Mouse (Mus musculus) hindbrain, embryonic 11.5 days (tissue): ENCODE data around the gene Kdm2a. TPM values are rescaled to one million over a fixed set of nuclear protein-coding genes. Genes with fewer than 3 reads are reported as not detected.

Experiments
- ATAC-seq: fragments of 200-750 bp; cut with Nextera tagmentation; 2 replicates; pipeline ENCODE4 v1.8.0; 2017; ENCODE audit warnings: mild to moderate bottlenecking, moderate TSS enrichment, moderate library complexity; ENCODE audit not compliant: low FRiP score
- DNase-seq: peaks from one replicate; pipeline ENCODE4 v3.0.0-alpha.2; 2015; ENCODE audit warnings: low spot score
- H3K27ac ChIP-seq: fragments of 300-500 bp; sonication (generic); 2 replicates; pipeline ENCODE4 v1.5.1; 2014; ENCODE audit warnings: mild to moderate bottlenecking, low read depth, low read length
- H3K27me3 ChIP-seq: fragments of 300-500 bp; sonication (generic); 2 replicates; pipeline ENCODE4 v1.6.1; 2014; ENCODE audit warnings: mild to moderate bottlenecking, low read length, moderate library complexity, mixed read lengths; ENCODE audit not compliant: control insufficient read depth, insufficient read depth
- H3K36me3 ChIP-seq: fragments of 300-500 bp; sonication (generic); 2 replicates; pipeline ENCODE4 v1.6.1; 2014; ENCODE audit warnings: mild to moderate bottlenecking, low read length, moderate library complexity, mixed read lengths; ENCODE audit not compliant: control insufficient read depth, insufficient read depth
- H3K4me1 ChIP-seq: fragments of 300-500 bp; sonication (generic); replicated peaks from 2 replicates; pipeline ENCODE4 v1.6.1; 2014; ENCODE audit warnings: low read length, mixed read lengths; ENCODE audit not compliant: control insufficient read depth, insufficient read depth
- H3K4me2 ChIP-seq: fragments of 300-500 bp; sonication (generic); replicated peaks from 2 replicates; pipeline ENCODE4 v1.6.1; 2014; ENCODE audit warnings: mild to moderate bottlenecking, low read depth, low read length
- H3K4me3 ChIP-seq: fragments of 300-500 bp; sonication (generic); 2 replicates; pipeline ENCODE4 v1.5.1; 2014; ENCODE audit warnings: low read depth, low read length
- H3K9ac ChIP-seq: fragments of 300-500 bp; sonication (generic); 2 replicates; pipeline ENCODE4 v1.6.1; 2014; ENCODE audit warnings: low read depth, low read length
- H3K9me3 ChIP-seq: fragments of 300-500 bp; sonication (generic); 2 replicates; pipeline ENCODE4 v1.6.1; 2016; ENCODE audit warnings: low read length; ENCODE audit not compliant: control insufficient read depth
- WGBS: fragments of 180-500 bp; shearing (Covaris S2); extraction: QIAGEN DNeasy Blood & Tissue Kit; methylation state at CpG from one replicate; pipeline ENCODE4 v1.1.7; 2014; 5-methylcytosine and 5-hydroxymethylcytosine counted together
- polyA plus RNA-seq: library from polyadenylated mRNA; unstranded; fragments of >200 nt; fragmentation: Nextera tagmentation; extraction: Ambion mirVana; gene quantifications from 2 replicates; pipeline ENCODE4 v1.2.1, GENCODE M21; 2014

The Kdm2a gene
- polyA plus RNA-seq, 1 experiment from 2014 or later: 44.0 TPM

DNA sequence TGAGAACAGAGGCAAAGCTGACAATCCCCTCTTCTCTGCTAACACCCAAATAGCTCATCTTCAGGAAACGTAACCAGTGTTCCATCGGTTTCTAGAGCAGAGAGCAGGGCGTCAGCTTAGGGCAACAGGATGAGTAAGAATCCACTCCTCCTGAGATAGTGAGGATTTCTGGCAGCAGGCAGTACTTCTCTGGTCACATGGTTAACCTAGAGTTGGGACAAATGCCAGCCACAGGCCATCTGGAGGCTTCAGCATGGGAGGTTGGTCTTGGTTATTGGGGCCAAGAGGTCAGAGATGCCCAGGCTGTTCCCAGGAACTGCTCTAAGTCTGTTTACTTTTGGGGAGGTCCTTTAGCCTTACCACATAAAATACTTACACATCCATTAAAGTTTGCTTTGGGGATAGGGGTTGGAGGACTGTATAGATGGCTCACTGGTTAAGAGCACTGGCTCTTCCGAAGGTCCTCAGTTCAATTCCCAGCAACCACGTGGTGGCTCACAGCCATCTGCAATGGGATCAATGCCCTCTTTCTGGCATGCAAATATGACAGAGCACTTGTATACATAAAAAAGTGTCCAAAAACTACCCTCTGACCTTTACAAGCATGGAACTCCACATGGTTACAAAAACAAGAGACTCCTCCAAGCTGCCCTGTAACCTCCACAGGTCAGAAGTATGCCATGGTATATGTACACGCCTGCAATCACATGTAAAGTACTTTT is 82.7 kb downstream of the Kdm2a start:
- Histone ChIP-seq H3K4me2 (no peak overlapping the region), H3K4me3 (no peak overlapping the region), H3K36me3 (peaks cover 22% of the 10 kb centered on the region), H3K4me1 (no peaks in the 10 kb centered on the region), H3K9ac (no peak overlapping the region), H3K27me3 (no peaks in the 10 kb centered on the region), H3K27ac (no peak overlapping the region), H3K9me3 (no peaks in the 10 kb centered on the region)
- 75% methylated on average over 6 of the region's 6 CpGs for WGBS
- ATAC-seq: no peak
- DNase-seq: no peak

DNA sequence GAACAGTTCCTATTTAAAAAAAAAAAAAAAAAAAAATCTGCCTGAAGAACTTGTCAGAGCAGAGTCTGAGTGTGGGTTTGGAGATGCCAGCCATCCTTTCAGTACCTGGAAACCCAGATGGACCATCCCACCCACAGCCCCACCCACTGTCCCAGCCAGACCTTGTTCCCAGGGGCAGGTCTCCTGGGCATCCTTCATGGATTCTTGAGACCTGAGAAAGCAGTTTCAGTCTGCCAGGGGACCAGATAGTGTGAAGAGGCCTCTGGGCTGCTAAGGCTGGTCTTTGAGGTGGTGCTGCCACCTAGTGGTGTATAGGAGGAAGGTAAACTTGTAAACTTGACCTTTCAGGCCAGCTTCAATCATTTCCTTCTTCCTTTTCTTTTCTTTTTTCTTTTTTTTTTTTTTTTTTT is 88.3 kb downstream of the Kdm2a start:
- no peaks in the 10 kb centered on the region for H3K27me3 ChIP-seq
- ATAC-seq (0 out of 2 replicates have a peak, but pooled peaks have one; percentile 19), DNase-seq (peak; percentile 78)
- H3K27ac ChIP-seq: no peak overlapping the region
- no peak overlapping the region for H3K4me2 ChIP-seq
- H3K4me1 ChIP-seq: 0 out of 2 replicates have a peak, but pooled peaks cover 2% of the 10 kb centered on the region
- H3K9me3 ChIP-seq: no peaks in the 10 kb centered on the region
- H3K4me3 ChIP-seq: no peak overlapping the region
- no peak overlapping the region for H3K9ac ChIP-seq
- no peaks in the 10 kb centered on the region for H3K36me3 ChIP-seq

DNA sequence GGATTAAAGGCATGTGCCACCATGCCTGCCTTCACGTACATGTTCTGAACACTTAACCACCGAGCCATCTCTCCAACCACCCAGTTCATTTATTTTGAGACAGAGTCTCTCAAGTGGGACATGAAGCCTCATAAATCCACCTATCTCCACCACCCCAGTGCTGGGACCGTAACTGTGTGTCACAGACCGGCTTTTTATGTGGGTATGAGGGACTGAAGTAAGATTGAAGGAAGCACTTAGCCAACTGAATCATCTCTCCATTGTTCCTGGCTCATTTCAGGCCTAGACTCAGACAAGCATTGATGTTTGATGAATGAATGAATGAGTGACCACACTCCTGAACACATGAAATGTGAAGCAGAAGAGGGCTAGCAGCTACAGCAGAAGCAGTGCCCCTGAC is 88.8 kb downstream of the Kdm2a start:
- Histone ChIP-seq H3K4me3 (no peak overlapping the region), H3K9ac (no peak overlapping the region), H3K9me3 (no peaks in the 10 kb centered on the region), H3K4me1 (0 out of 2 replicates have a peak, but pooled peaks cover 7% of the 10 kb centered on the region), H3K27me3 (no peaks in the 10 kb centered on the region), H3K27ac (no peak overlapping the region), H3K4me2 (no peak overlapping the region), H3K36me3 (no peaks in the 10 kb centered on the region)
- DNase-seq: no peak
- no peak for ATAC-seq
- WGBS: 96% methylated on average over 4 of the region's 4 CpGs

DNA sequence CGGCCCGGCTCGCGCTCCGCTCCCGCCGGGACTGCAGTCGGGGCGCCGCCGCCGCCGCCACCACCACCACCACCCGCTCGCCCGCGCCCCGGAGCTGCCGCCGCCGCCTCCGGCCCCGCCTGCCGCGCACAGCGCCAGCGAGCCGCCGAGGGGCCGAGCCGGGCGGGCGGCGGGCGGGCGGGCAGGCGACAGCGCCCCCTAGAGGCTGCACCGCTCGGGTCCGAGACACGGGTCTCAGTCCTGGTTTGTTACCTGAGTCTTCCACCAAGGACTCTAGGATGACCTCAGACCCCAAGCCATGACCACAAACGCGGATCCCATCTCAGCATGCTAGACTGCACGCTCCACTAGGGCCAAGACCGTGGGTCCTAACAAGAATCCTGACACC is 91.9 kb downstream of the Kdm2a start, which contains the start of gene Grk2:
TSS of gene Grk2 (minus strand) at position 33 of the 388 bp plus-strand sequence.
- DNase-seq: peak; percentile 91
- H3K27ac ChIP-seq: peak within 1 kb of the TSS; percentile 66
- H3K9ac ChIP-seq: peak within 1 kb of the TSS; percentile 97
- H3K36me3 ChIP-seq: no peaks in the 10 kb centered on the region
- WGBS: 3% methylated on average over 4 of the region's 46 CpGs
- peak within 1 kb of the TSS; percentile 97 for H3K4me3 ChIP-seq
- H3K27me3 ChIP-seq: no peaks in the 10 kb centered on the region
- H3K4me1 ChIP-seq: peaks cover 24% of the 10 kb centered on the region
- peak; percentile 78 for ATAC-seq
- H3K9me3 ChIP-seq: no peaks in the 10 kb centered on the region
- H3K4me2 ChIP-seq: peak within 1 kb of the TSS; percentile 87

DNA sequence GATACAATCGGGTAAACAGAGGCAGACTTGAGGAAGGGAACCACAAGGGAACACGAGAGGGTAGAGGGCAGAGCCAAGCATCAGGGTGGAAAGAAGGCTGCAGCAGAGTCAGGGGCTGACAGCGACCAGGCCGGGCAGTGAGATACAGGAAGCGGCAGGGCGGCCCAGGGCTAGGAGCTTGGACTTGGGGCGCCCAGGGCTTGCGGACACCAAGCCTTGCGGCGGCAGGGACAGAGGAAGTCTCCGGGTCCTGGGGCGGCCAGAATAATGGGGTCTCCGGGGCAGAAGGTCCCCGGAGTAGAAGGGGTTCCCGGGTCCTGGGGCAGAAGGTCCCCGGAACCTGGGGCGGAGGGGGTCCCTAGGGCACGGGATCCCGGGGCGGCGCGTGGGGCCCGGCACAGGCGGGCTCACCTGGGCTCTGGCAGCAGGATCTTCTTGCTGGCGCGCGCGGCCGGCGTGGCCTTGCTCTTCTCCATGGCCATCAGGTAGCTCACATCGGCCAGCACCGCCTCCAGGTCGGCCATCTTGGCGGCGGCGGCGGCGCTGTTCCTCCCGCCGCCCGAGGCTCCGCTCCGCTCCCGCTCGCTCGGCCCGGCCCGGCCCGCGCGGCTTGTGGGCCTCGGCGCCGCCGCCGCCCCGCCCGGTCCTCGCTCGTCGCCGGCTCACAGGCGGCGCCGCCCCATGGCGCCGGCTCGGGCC is 92.4 kb downstream of the Kdm2a start:
- Histone ChIP-seq H3K27me3 (no peaks in the 10 kb centered on the region), H3K4me3 (peak overlapping the region; percentile 97), H3K27ac (peak overlapping the region; percentile 66), H3K9ac (peak overlapping the region; percentile 97), H3K9me3 (no peaks in the 10 kb centered on the region), H3K4me1 (peaks cover 24% of the 10 kb centered on the region), H3K4me2 (peak overlapping the region; percentile 87), H3K36me3 (no peaks in the 10 kb centered on the region)
- peak; percentile 75 for DNase-seq
- peak; percentile 55 for ATAC-seq
- under 1% methylated on average over 25 of the region's 68 CpGs for WGBS

DNA sequence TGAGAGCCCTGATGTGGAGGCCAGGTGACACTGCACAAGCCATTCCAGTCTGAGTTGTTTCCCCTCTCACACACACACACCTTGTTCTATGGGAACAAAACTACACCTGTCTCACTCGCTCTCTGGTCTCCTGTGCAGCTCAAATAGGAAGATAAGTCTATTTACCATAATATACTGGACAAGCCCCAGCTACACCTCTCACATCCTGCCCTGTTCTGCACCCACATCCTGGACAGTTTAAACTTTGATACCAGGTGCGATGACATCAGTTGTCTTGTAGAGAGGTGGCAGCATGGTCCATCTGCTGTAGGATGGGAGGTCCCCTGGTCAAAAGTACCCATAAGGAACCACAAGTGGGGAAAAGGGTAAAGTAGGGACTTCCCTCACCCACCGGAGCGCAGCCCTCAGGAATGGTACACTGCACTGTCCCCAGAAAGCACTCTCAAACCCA is 93.2 kb downstream of the Kdm2a start:
- WGBS: 63% methylated on average over 4 of the region's 4 CpGs
- peak overlapping the region; percentile 87 for H3K4me2 ChIP-seq
- H3K9ac ChIP-seq: peak overlapping the region; percentile 97
- H3K9me3 ChIP-seq: no peaks in the 10 kb centered on the region
- peaks cover 24% of the 10 kb centered on the region for H3K4me1 ChIP-seq
- H3K36me3 ChIP-seq: no peaks in the 10 kb centered on the region
- H3K4me3 ChIP-seq: peak overlapping the region; percentile 97
- ATAC-seq: no peak
- H3K27ac ChIP-seq: no peak overlapping the region
- DNase-seq: no peak
- no peaks in the 10 kb centered on the region for H3K27me3 ChIP-seq

DNA sequence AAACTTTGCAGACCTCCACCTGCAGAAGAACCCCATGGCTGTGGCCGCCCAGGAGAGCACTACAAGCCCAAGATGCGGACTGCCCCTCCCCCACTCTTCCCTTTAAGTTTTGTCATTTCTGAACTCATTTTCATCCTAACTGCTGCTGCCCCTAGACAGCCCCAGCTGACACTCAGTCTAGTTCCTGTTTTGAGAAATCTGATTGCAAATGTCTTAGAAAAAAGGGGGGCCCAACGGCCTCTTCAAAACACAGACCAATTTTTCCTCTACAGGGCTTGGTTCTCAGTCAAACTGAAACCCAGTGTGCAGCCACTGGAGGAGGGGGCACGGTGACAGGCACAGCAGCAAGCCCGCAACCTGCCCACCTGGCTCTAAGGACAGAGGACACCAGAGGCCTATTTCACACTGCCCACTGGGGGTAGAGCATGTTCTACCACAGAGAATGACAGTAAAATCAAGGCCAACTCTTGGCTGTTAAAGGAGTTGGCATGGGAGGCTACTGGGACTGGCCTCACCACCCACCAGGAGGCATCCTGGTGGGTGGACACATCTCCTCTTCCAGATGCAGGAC is 93.7 kb downstream of the Kdm2a start:
- H3K27me3 ChIP-seq: no peaks in the 10 kb centered on the region

DNA sequence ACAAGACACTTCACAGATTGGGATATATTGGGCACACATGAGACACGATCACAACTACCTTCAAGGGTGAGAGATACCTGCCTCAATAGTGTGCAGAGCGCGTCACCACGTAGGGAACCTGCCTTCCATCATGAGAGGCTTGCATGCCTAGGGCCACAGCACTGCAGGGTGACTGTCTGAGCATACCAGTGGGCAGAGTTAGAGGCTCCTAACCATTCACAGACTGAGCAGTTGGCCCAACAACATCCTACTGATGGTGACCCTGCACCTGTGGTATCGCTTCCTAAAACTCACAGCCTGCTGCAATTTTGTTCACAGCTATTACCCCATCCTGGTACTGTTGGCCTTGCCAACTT is 94.5 kb downstream of the Kdm2a start:
- H3K4me1 ChIP-seq: peaks cover 24% of the 10 kb centered on the region

More for the DNA sequence above, 93.7 kb downstream of the Kdm2a start:
- Histone ChIP-seq H3K9me3 (no peaks in the 10 kb centered on the region), H3K9ac (peak overlapping the region; percentile 0; the same call in 1 of the 2 replicates), H3K4me1 (peaks cover 24% of the 10 kb centered on the region), H3K36me3 (no peaks in the 10 kb centered on the region), H3K27ac (no peak overlapping the region), H3K4me3 (peak overlapping the region; percentile 97; the same call in 1 of the 2 replicates), H3K4me2 (peak overlapping the region; percentile 87)
- WGBS: 82% methylated on average over 5 of the region's 5 CpGs
- ATAC-seq (no peak), DNase-seq (no peak)

More for the DNA sequence above, 94.5 kb downstream of the Kdm2a start:
- no peak for DNase-seq
- Histone ChIP-seq H3K4me3 (no peak overlapping the region), H3K36me3 (no peaks in the 10 kb centered on the region), H3K9me3 (no peaks in the 10 kb centered on the region), H3K4me2 (no peak overlapping the region), H3K9ac (no peak overlapping the region), H3K27me3 (no peaks in the 10 kb centered on the region), H3K27ac (no peak overlapping the region)
- 96% methylated on average over 5 of the region's 5 CpGs for WGBS
- ATAC-seq: no peak
